Mouse (Mus musculus) CH12.LX (cell line): ENCODE results near the gene Ccnl1. TPM values are rescaled to one million over a fixed set of nuclear protein-coding genes. Genes with fewer than 3 reads are reported as not detected.
A peak's percentile ranks its signal among the peaks of the same experiment; 100 is the strongest.

ENCODE experiments used
- DNase-seq: peaks from one replicate; pipeline ENCODE4 v3.0.0-alpha.2; 2013; ENCODE audit errors: extremely low read depth
- H3K27ac ChIP-seq: 2 replicates; pipeline ENCODE4 v1.5.1; 2012; ENCODE audit warnings: low read depth, mild to moderate bottlenecking, control low read depth, moderate library complexity; ENCODE audit not compliant: insufficient read depth
- H3K27me3 ChIP-seq: replicated peaks from 2 replicates; pipeline ENCODE3; 2012; ENCODE audit warnings: inconsistent platforms
- H3K36me3 ChIP-seq, 2 experiments: replicated peaks in 1 of 2; 2 replicates each; pipeline versions ENCODE3 to v1.6.1; 2012; ENCODE audit warnings: inconsistent platforms in 1 of 2, low read length in 1 of 2, mild to moderate bottlenecking in 1 of 2, mixed read lengths in 1 of 2, moderate library complexity in 1 of 2; ENCODE audit not compliant: control insufficient read depth in 1 of 2, insufficient read depth in 1 of 2
- H3K4me1 ChIP-seq, 2 experiments: 2 replicates each; pipeline ENCODE4 v1.6.1; 2012; ENCODE audit warnings: inconsistent platforms in 1 of 2, moderate library complexity in 1 of 2; ENCODE audit not compliant: insufficient read depth in 2 of 2, control insufficient read depth in 1 of 2
- H3K4me2 ChIP-seq: 2 replicates; pipeline ENCODE4 v1.6.1; 2012; ENCODE audit warnings: low read depth, mild to moderate bottlenecking, control low read depth; ENCODE audit not compliant: poor library complexity, insufficient read depth, severe bottlenecking
- H3K4me3 ChIP-seq, 3 experiments: fragments of 150-350 bp in 1 of 3; sonication (generic) in 1 of 3; replicated peaks in 1 of 3; 2 replicates each; pipeline versions ENCODE3 to v1.5.1; 2011 to 2012; ENCODE audit warnings: low read depth in 2 of 3, low read length in 2 of 3, mild to moderate bottlenecking in 2 of 3, moderate library complexity in 2 of 3, control low read depth in 1 of 3, improper control_type of control experiment in 1 of 3, inconsistent platforms in 1 of 3, mixed read lengths in 1 of 3; ENCODE audit not compliant: poor library complexity in 1 of 3
- H3K79me2 ChIP-seq: replicated peaks from 2 replicates; pipeline ENCODE4 v1.6.1; 2012; ENCODE audit warnings: mild to moderate bottlenecking, moderate library complexity; ENCODE audit not compliant: control insufficient read depth, poor library complexity, insufficient read depth, severe bottlenecking; ENCODE audit errors: extremely low read depth
- H3K9ac ChIP-seq: 2 replicates; pipeline ENCODE4 v1.6.1; 2012; ENCODE audit warnings: low read depth, mild to moderate bottlenecking, control low read depth, moderate library complexity; ENCODE audit not compliant: insufficient read depth
- H3K9me3 ChIP-seq: replicated peaks from 2 replicates; pipeline ENCODE3; 2012; ENCODE audit warnings: low read length, inconsistent platforms, mixed read lengths
- BHLHE40 ChIP-seq: IDR thresholded peaks from 2 replicates; pipeline ENCODE4 v1.6.1; 2011; ENCODE audit warnings: mild to moderate bottlenecking, low read depth, low read length, improper control_type of control experiment
- CHD1 ChIP-seq: IDR thresholded peaks from 2 replicates; pipeline ENCODE4 v1.6.1; 2012; ENCODE audit warnings: low read depth, low read length, improper control_type of control experiment, inconsistent platforms
- CHD2 ChIP-seq: IDR thresholded peaks from 2 replicates; pipeline ENCODE4 v1.6.1; 2011; ENCODE audit warnings: low read length, improper control_type of control experiment
- CTCF ChIP-seq, 2 experiments: IDR thresholded peaks in 1 of 2; conservative IDR thresholded peaks in 1 of 2; 2 replicates each; pipeline ENCODE4 v1.5.1; 2011 to 2012; ENCODE audit warnings: low read depth in 2 of 2, low read length in 2 of 2, improper control_type of control experiment in 1 of 2, inconsistent platforms in 1 of 2, mild to moderate bottlenecking in 1 of 2, moderate library complexity in 1 of 2
- E2F4 ChIP-seq: IDR thresholded peaks from 2 replicates; pipeline ENCODE4 v1.6.1; 2011; ENCODE audit warnings: low read depth, low read length, improper control_type of control experiment; ENCODE audit not compliant: insufficient replicate concordance
- HCFC1 ChIP-seq: IDR thresholded peaks from 2 replicates; pipeline ENCODE4 v1.6.1; 2012; ENCODE audit warnings: low read depth, mild to moderate bottlenecking, inconsistent platforms, low read length, improper control_type of control experiment
- JUN ChIP-seq: IDR thresholded peaks from 2 replicates; pipeline ENCODE4 v1.6.1; 2011; ENCODE audit warnings: low read depth, mild to moderate bottlenecking, low read length, improper control_type of control experiment, moderate library complexity; ENCODE audit not compliant: insufficient read depth
- JUND ChIP-seq: conservative IDR thresholded peaks from 2 replicates; pipeline ENCODE4 v1.6.1; 2011; ENCODE audit warnings: low read depth, low read length, improper control_type of control experiment
- KAT2A ChIP-seq: IDR thresholded peaks from 2 replicates; pipeline ENCODE4 v1.6.1; 2012; ENCODE audit warnings: low read length, improper control_type of control experiment, inconsistent platforms; ENCODE audit not compliant: insufficient replicate concordance
- MAFK ChIP-seq: IDR thresholded peaks from 2 replicates; pipeline ENCODE4 v1.6.1; 2011; ENCODE audit warnings: low read length, improper control_type of control experiment; ENCODE audit not compliant: insufficient replicate concordance
- MAX ChIP-seq: IDR thresholded peaks from 2 replicates; pipeline ENCODE4 v1.6.1; 2011; ENCODE audit warnings: low read length, improper control_type of control experiment
- MAZ ChIP-seq: IDR thresholded peaks from 2 replicates; pipeline ENCODE4 v1.6.1; 2012; ENCODE audit warnings: low read depth, mild to moderate bottlenecking, inconsistent platforms, low read length, improper control_type of control experiment, moderate library complexity
- MEF2A ChIP-seq: IDR thresholded peaks from 2 replicates; pipeline ENCODE4 v1.6.1; 2014; ENCODE audit warnings: low read depth, mild to moderate bottlenecking, inconsistent platforms, low read length, improper control_type of control experiment, borderline replicate concordance
- MYC ChIP-seq: IDR thresholded peaks from 2 replicates; pipeline ENCODE4 v1.6.1; 2011; ENCODE audit warnings: low read depth, mild to moderate bottlenecking, improper control_type of control experiment, low read length
- NELFE ChIP-seq: IDR thresholded peaks from 2 replicates; pipeline ENCODE4 v1.6.1; 2011; ENCODE audit warnings: low read depth, low read length, improper control_type of control experiment
- NRF1 ChIP-seq: IDR thresholded peaks from 2 replicates; pipeline ENCODE4 v1.6.1; 2014; ENCODE audit warnings: low read depth, mild to moderate bottlenecking, inconsistent platforms, low read length, improper control_type of control experiment, moderate library complexity
- PAX5 ChIP-seq: IDR thresholded peaks from 2 replicates; pipeline ENCODE4 v1.6.1; 2012; ENCODE audit warnings: low read length, inconsistent platforms, mixed read lengths
- POLR2A ChIP-seq: IDR thresholded peaks from 2 replicates; pipeline ENCODE4 v1.6.1; 2011; ENCODE audit warnings: low read depth, mild to moderate bottlenecking, improper control_type of control experiment, low read length
- POLR2AphosphoS2 ChIP-seq: IDR thresholded peaks from 2 replicates; pipeline ENCODE4 v1.6.1; 2011; ENCODE audit warnings: low read depth, low read length, improper control_type of control experiment
- RAD21 ChIP-seq: IDR thresholded peaks from 2 replicates; pipeline ENCODE4 v1.6.1; 2011; ENCODE audit warnings: low read depth, mild to moderate bottlenecking, low read length, improper control_type of control experiment, moderate library complexity
- RCOR1 ChIP-seq: conservative IDR thresholded peaks from 2 replicates; pipeline ENCODE4 v1.6.1; 2012; ENCODE audit warnings: low read depth, mild to moderate bottlenecking, inconsistent platforms, low read length, improper control_type of control experiment
- SIN3A ChIP-seq: IDR thresholded peaks from 2 replicates; pipeline ENCODE4 v1.6.1; 2012; ENCODE audit warnings: low read length, improper control_type of control experiment, inconsistent platforms
- SMC3 ChIP-seq: IDR thresholded peaks from 2 replicates; pipeline ENCODE4 v1.6.1; 2011; ENCODE audit warnings: low read depth, low read length, improper control_type of control experiment
- TBP ChIP-seq: conservative IDR thresholded peaks from 2 replicates; pipeline ENCODE4 v1.6.1; 2011; ENCODE audit warnings: low read depth, low read length, improper control_type of control experiment
- TCF12 ChIP-seq: IDR thresholded peaks from 2 replicates; pipeline ENCODE4 v1.6.1; 2014; ENCODE audit warnings: low read depth, mild to moderate bottlenecking, inconsistent platforms, low read length, improper control_type of control experiment
- UBTF ChIP-seq: IDR thresholded peaks from 2 replicates; pipeline ENCODE4 v1.6.1; 2012; ENCODE audit warnings: low read depth, mild to moderate bottlenecking, inconsistent platforms, low read length, improper control_type of control experiment, moderate library complexity
- USF1 ChIP-seq: IDR thresholded peaks from 2 replicates; pipeline ENCODE4 v1.6.1; 2014; ENCODE audit warnings: low read depth, mild to moderate bottlenecking, inconsistent platforms, low read length, improper control_type of control experiment
- ZC3H11A ChIP-seq: IDR thresholded peaks from 2 replicates; pipeline ENCODE4 v1.6.1; 2012; ENCODE audit warnings: low read depth, mild to moderate bottlenecking, inconsistent platforms, low read length, improper control_type of control experiment
- ZKSCAN1 ChIP-seq: IDR thresholded peaks from 2 replicates; pipeline ENCODE4 v1.6.1; 2012; ENCODE audit warnings: low read depth, inconsistent platforms, low read length, improper control_type of control experiment, borderline replicate concordance
- ZMIZ1 ChIP-seq: IDR thresholded peaks from 2 replicates; pipeline ENCODE4 v1.6.1; 2012; ENCODE audit warnings: low read depth, mild to moderate bottlenecking, inconsistent platforms, low read length, improper control_type of control experiment
- ZNF384 ChIP-seq: IDR thresholded peaks from 2 replicates; pipeline ENCODE4 v1.6.1; 2012; ENCODE audit warnings: low read depth, low read length, improper control_type of control experiment, inconsistent platforms
- dilution Hi-C: fragments of 300-500 bp; cut with MboI; formaldehyde crosslinking; loops from 2 replicates; pipeline ENCODE4 v1.14.3; 2020; ENCODE audit warnings: low sequenced_read_pairs; ENCODE audit not compliant: extremely low pct_unique_long_range_greater_than_20kb, extremely low pct_ligation_motif_present
- in situ Hi-C: fragments of 300-500 bp; cut with MboI; formaldehyde crosslinking; loops from 3 replicates; pipeline ENCODE4 v1.14.3; 2019; ENCODE audit warnings: low sequenced_read_pairs, low pct_ligation_motif_present, low pct_unique_long_range_greater_than_20kb, mixed read lengths
- polyA plus RNA-seq: library from polyadenylated mRNA; unstranded; fragments of >175 nt; gene quantifications from 2 replicates; pipeline ENCODE4 v1.2.1, GENCODE M21; 2012; ENCODE audit warnings: low read depth; ENCODE audit not compliant: insufficient read length
- total RNA-seq, 2 experiments: library from RNA; depleted of rRNA; stranded (reverse); fragments of 300-350 nt in 1 of 2; fragments of >200 nt in 1 of 2; gene quantifications; 2 replicates each; pipeline ENCODE4 v1.2.3; 2012 to 2014

Ccnl1 gene
- total and polyA plus RNA-seq, 3 experiments = 25.1 to 66.2 (median 58.8) TPM

DNA sequence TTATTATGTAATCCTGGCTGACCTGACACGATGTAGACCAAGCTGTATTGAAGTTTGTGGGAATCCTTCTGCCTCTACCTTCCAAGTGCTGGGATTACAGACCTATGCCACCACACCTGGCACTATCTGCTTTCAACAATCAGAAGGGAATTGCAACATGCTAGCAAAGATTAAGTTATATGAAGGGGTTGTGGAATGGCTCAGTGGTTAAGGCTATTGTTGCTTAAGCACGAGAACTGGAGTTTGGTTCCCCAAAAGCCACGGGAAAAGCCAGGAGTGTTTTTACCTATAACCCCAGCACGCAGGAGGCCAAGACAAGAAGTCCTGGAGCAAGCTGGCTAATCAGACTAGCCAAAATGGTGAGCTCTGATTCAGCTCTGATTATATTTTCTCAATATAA lies 46.9 kb upstream of the Ccnl1 start:
- dilution Hi-C loops (no loop called here), in situ Hi-C loops (loop anchor here (5.0 to 10.0 kb wide), 2 partner anchors 57 to 230 kb away; no protein-coding TSS in a partner anchor)
- Histone ChIP-seq H3K79me2 (no peaks in the 10 kb centered on the region), H3K4me1 (no peaks in the 10 kb centered on the region), H3K4me2 (no peak overlapping the region), H3K9ac (no peak overlapping the region), H3K36me3 (no peaks in the 10 kb centered on the region), H3K9me3 (no peaks in the 10 kb centered on the region), H3K27me3 (no peaks in the 10 kb centered on the region), H3K4me3 (no peak overlapping the region), H3K27ac (no peak overlapping the region)
- no peak for DNase-seq
- no peak for TF ChIP-seq NRF1
- no peak for TF ChIP-seq POLR2A
- no peak for TF ChIP-seq MAZ
- no peak for TF ChIP-seq TCF12
- no peak for TF ChIP-seq KAT2A
- TF ChIP-seq PAX5 = no peak
- TF ChIP-seq CHD2 = no peak
- TF ChIP-seq HCFC1 = no peak
- TF ChIP-seq POLR2AphosphoS2 = no peak
- no peak for TF ChIP-seq ZMIZ1
- no peak for TF ChIP-seq CHD1
- TF ChIP-seq MYC = no peak

DNA sequence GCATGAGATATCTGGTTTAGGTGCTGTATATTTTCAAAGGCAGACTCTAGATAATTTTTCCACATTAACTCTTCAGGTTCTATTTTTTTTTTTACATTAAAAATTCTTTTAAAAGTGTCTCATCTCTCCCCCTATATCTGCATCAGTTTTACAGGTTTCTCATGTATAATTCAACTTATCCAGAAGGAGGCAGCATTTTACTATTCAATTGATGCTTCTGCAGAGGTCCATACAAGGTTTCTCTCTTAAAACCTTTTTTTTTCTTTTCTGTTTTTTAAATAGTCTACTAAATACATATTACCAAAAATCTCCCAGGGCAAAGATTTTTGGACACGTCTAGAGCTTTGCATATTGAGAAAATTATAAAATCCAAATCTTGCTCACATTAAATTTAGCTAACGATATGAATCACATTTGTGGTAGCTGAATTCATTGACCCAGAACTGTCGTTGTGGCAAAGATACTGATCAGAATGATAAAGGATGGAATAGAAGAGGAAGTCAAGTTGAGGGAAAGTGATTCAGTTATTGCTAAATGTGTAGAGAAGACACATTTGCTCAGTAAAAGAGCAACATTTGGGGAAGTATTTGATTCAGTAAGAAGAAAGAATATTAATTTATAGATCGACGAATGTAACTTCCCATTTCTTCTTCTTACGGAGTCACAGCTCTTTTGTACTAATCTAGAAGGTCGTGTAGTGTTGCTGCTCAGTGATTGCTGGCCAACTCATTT lies 46.3 kb upstream of the Ccnl1 start:
- Histone ChIP-seq H3K4me2 (no peak overlapping the region), H3K9me3 (no peaks in the 10 kb centered on the region), H3K4me1 (no peaks in the 10 kb centered on the region), H3K9ac (no peak overlapping the region), H3K36me3 (no peaks in the 10 kb centered on the region), H3K79me2 (no peaks in the 10 kb centered on the region), H3K27me3 (no peaks in the 10 kb centered on the region), H3K27ac (no peak overlapping the region), H3K4me3 (no peak overlapping the region)
- TF ChIP-seq POLR2AphosphoS2 (no peak), BHLHE40 (no peak), ZC3H11A (peak; percentile 54), KAT2A (no peak), POLR2A (no peak), HCFC1 (no peak), CHD1 (no peak), RCOR1 (no peak), NELFE (no peak), TBP (no peak), JUN (no peak), USF1 (no peak), ZNF384 (peak; percentile 83), RAD21 (peak; percentile 90), SMC3 (peak; percentile 80), PAX5 (no peak), MEF2A (no peak), SIN3A (no peak), CTCF (conservative IDR thresholded peaks at IDR 0.05 in 1 of 2, IDR thresholded peaks at IDR 0.05 in 1 of 2; ENCODE audit: low read depth in 2 of 2, low read length in 2 of 2) (peak in 1 of 2 experiments; percentile 73; a peak in 2 of 4 replicates), ZKSCAN1 (no peak), MAFK (no peak), E2F4 (no peak), MAX (no peak), JUND (no peak), UBTF (no peak)
- dilution Hi-C loops = no loop called here
- DNase-seq = no peak
- in situ Hi-C loops = loop anchor here (10.0 kb wide), 1 partner anchor 230 kb away; no protein-coding TSS in a partner anchor
